Mouse (Mus musculus) spleen, embryonic (tissue): ENCODE measurements around the gene Acvr1b.

ENCODE experiments used
- CTCF ChIA-PET: fragments of 350-600 bp; sonication (Branson Sonifier 250); formaldehyde crosslinking; loops from one replicate; lab custom pipeline; 2022; lab: Charles Lee

Acvr1b gene

DNA sequence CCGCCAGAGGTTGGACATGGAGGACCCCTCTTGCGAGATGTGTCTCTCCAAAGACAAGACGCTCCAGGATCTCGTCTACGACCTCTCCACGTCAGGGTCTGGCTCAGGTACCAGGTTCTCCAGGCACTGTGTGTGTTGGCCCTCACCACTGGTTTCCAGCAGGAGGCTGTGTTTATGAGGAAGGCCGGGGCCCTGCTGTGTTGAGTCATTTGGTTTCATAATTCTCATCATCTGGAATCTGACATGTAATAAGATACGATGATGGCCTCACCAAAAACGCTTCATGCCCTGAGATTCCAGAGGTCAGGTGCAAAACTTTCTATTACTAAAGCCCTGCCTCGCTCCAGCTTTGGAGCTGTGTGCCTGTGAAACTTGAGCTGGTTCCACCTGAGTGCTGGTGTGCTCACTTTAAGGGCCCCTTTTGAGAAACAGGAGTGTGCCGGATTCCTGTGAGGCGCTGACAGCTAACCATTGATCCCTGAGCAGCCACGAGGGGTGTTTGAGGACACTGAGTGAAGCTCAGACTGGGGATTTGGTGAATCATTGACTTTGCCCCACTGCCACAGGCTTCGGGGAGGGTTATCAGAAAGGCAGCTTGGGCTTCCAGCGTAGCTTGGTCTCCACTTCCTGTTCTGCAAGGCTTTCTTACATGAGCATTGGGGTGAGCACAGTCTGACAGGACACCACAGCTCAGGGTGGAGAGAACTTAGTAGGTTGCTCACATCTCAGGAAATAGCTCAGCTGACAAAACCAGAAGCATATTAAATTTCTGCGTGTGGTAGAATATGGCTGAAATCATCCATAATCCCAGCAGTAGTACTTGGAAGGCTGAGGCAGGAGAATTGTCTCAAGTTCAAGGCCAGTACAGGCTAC is 21.3 kb downstream of the Acvr1b start:
- CTCF ChIA-PET, result interaction anchor here (0.6 kb wide), 1 partner anchor 72 kb away, joined by 5 read pairs; no protein-coding TSS in a partner anchor

DNA sequence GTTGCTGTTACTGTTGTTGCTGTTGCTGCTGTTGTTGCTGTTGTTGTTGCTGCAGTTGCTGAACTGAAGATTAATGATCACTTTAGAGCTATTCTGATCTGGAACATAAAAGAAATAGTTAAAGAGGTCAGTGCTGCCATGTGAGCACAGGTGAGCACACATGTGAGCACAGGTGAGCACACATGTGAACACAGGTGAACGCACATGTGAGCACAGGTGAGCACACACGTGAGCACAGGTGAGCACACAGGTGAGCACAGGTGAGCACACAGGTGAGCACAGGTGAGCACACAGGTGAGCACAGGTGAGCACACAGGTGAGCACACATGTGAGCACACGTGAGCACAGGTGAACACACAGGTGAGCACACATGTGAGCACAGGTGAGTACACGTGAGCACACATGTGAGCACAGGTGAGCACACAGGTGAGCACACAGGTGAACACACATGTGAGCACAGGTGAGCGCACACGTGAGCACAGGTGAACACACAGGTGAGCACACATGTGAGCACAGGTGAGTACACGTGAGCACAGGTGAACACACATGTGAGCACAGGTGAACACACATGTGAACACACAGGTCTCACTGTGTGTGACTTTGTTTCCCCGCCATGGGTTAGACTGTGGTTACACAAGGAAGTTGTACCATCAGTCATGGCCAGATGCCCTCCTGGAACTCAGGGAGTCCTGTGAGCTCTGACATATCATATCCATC is 22.4 kb downstream of the Acvr1b start:
- CTCF ChIA-PET, result no interaction called here

DNA sequence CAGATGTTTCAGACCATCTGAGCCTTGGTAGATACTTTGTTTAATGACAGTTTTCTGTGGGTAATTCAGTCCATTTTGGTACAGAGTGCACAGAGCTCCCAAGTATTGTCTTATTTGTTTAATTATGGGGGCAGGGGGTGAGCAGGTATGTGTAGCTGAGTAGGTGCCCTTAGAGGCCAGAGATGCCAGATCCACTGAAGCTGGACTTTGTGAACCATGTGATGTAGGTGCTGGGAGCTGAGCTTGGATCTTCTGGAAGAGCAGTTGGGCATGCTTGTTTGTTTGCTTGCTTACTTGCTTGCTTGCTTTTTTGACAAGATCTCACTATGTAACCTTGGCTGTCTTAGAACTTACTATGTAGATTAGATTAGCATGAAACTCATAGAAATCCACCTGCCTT is 23.1 kb downstream of the Acvr1b start:
- CTCF ChIA-PET, result no interaction called here

DNA sequence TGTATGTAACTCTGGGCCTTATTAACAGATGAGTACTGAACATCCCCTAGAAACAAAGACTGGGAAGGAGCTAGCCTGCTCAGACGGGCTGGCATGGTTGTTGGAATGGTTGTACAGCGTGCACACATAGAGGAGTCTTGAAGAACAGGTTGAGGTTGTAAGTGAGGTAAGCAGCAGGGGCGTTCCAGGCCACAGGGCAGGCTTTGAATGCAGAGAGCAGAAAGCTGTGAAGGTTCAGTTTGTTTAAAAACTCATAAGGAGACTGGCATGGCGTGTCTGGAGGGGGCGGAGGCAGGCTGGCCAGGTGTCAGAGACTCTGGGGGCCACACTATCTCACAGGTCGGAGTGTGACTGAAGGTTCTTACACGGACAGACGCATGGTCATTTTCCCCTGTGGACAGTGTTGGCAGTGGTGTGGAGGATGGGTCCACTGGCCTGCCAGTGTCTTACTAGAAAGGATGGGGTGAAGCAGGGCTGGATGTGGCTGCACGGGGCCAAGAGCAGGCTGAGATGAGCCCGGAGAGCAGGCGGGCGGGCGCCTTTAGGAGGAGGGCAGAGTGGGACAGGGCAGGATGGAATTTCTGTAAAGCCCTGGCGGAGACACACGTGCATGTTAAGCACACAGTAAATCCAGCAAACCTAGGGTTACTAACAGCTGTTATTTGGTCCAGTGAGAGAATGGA is 23.8 kb downstream of the Acvr1b start:
- CTCF ChIA-PET, result interaction anchor here (0.5 kb wide), 1 partner anchor 84 kb away, joined by 3 read pairs; no protein-coding TSS in a partner anchor

DNA sequence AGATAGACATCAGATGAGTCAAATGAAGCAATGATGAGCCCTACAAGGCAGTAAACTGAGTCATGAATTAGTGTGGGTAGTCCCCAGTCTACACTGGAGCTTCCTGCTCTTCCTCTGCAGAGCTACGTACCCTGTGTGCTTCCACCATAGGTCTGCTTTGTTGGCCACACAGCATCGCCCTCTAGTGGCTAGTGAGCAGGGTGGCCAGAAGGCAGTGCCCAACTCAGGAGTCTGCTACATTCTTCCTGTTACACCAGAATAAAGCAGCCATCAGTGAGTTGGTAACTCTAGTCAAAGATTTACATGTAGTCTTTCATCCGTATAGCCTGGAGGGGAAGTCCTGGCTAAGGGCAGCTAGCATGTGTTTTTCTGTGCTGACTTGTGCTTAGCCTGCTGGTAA is 24.4 kb downstream of the Acvr1b start:
- CTCF ChIA-PET, result interaction anchor here (0.5 kb wide), 1 partner anchor 84 kb away, joined by 3 read pairs; no protein-coding TSS in a partner anchor

DNA sequence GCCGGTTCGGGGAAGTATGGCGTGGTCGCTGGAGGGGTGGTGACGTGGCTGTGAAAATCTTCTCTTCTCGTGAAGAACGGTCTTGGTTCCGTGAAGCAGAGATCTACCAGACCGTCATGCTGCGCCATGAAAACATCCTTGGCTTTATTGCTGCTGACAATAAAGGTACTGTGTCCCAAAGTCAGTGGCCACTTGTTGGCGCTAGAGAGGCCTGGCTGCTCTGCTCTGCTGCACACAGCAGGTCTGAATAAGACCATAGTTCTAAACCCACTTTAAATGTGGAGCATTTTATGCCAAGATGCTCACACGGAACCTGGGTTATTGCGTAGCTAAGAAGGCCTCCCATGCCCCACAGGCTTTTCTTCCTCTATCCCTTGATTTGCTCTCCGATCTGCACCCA is 25.0 kb downstream of the Acvr1b start:
- CTCF ChIA-PET, result no interaction called here

DNA sequence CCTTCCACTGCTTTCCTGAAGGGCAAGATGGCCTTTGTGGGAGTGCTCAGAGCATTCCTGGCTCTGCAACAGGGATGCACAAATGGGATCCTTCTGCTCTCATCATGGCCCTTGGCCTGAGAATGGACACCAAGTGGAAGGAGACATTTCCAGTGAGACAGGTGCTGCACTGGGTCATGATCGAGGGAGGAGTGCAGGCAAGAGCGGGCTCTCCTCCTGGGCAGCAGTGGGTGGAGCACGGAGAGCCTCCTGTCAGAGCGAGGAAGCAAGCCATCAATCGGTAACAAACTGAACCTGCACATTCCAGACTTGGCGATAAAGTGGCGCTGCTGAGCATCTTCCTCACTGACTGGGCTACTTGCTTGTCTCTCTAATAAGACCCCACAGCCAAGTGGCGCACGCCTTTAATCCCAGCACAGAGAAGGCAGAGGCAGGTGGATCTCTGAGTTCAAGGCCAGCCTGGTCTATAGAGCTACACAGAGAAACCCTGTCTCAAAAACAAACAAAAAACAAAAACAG is 27.0 kb downstream of the Acvr1b start:
- CTCF ChIA-PET, result no interaction called here

DNA sequence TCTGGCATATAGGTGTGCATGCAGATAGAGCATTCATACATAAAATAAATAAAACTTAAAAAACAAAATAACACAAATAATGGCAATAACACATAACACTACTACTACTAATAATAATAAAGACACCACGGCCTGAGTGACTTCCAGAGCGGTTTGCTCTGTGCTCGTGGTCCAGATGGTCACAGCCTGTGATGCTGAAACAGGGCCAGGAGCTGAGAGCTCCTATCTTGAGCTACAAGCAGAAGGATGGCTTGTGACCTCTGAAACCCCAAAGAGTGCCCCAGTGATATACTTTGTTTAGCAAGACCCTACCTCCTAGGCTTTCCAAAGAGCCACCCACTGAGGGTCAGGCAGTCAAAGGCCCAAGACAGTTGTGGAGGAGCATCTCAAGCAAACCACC is 27.5 kb downstream of the Acvr1b start:
- CTCF ChIA-PET, result no interaction called here

DNA sequence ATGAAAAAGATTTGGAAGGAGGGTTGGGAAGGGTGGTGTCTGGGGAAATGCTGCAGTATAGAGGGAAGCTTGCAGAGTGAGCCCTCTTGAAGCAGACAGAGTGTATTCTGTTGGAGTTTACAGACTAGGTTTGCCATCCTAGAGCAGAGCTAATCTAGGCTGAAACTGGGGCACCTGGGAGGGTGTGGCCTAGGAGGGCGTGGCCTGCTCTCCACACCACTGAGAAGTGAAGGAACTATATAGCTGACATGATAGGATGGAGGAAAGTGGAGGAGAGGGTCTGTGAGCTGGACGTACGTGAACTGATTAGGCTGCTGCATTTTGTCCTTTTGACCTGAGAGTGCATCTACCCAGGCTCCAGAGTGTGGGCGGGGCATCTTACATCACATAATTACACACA is 29.8 kb downstream of the Acvr1b start:
- CTCF ChIA-PET, result no interaction called here

DNA sequence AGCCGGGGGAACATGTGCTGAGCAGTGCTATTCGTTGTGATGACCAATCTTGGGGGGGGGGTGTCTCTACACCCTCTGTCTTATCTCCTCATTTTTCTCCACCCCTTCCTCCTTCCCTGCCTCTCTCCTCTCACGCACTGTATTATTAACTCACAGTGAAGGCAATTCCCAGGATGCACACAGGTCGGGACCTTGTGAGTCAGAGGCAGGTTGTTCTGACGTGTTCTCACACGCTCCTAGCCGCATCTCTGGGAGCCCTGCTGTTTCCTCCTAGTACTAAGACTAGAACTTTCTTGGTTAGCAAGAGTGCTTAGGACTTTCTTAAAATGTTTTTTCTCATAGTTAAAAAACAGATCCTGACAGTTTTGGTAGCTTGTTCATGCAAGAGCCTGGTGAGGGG is 30.9 kb downstream of the Acvr1b start:
- CTCF ChIA-PET, result no interaction called here

DNA sequence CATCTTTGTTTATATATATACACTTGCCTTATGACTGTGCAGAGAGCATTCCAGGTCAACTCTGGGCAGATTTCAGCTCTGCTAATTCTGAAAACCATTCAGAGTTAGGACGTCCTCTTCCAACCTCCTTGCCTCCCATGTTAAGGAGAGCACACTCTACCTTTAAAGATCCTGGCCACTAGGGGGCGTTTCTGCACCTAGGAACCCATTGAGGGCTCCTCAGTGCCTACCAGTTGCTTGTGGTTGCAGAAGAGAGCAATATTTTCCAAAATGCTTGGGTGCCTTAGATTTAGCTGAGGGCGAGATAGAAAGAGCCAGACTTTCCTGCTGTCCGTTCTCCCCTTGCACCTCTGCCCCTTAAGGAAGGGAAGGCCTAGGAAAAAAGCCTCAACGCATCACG is 36.4 kb downstream of the Acvr1b start:
- CTCF ChIA-PET, result interaction anchor here (1.0 kb wide), 2 partner anchors 14 to 31 kb away, joined by 3 read pairs; no protein-coding TSS in a partner anchor

DNA sequence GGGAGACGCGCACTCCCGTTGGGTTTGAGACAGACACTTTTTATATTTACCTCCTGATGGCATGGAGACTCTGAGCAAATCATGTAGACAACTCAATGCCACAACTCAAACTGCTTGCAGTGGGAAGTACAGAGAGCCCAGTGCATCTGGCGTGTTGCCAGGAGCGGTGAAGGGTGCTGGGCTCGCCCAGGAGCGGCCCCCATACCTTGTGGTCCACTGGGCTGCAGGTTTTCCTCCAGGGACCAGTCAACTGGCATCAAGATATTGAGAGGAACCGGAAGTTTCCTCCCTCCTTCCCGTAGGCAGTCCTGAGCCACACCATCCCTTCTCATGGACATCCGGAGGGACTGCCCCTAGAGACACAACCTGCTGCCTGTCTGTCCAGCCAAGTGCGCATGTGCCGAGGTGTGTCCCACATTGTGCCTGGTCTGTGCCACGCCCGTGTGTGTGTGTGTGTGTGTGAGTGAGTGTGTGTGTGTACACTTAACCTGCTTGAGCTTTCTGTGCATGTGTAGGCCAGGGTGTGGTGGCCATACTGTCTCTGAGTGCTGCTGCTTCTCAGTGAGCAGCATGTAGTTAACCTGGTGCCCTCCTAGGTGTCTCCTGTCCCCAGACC is 37.2 kb downstream of the Acvr1b start:
- CTCF ChIA-PET, result interaction anchor here (0.8 to 1.0 kb wide), 2 partner anchors 39 to 116 kb away, joined by 3 to 4 read pairs; no protein-coding TSS in a partner anchor

DNA sequence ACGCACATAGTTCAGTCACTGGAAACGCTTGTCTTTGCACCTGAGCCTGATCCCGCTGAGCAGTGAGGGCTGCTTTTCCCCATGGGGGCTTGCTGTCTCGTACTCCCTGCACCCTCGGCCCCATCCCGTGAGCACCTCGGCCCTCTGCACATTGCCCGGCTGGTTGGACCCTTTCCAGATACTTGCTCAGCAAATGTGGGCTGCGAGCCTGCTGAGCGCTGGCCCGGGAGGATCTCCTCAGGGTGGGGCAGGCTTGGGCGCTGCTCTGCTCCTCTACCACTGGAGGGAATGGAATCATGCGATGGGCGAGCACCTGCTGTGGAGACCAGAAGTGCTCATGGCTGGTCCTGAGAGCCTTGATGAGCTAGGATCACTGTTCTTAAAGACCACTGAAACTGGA is 38.6 kb downstream of the Acvr1b start:
- CTCF ChIA-PET, result no interaction called here

DNA sequence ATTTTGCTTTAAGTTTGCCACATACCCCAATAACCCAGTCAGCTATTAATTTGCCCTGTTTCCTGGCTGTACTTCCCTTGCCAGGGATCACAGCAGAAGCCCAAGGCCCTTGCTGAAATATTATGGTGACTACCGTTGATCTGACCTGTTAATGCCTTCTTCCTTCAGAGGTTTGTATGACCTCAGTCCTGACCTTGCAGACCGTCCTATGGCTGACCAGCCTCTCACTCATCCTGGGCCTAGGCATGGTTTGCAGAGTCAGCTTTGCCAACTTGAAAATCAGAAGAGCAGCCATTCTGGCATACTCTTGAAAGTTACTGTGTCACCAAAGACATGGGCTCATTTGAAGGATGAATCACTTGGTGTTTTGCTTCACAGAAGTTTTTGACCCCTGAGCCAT is 41.3 kb downstream of the Acvr1b start:
- CTCF ChIA-PET, result no interaction called here

DNA sequence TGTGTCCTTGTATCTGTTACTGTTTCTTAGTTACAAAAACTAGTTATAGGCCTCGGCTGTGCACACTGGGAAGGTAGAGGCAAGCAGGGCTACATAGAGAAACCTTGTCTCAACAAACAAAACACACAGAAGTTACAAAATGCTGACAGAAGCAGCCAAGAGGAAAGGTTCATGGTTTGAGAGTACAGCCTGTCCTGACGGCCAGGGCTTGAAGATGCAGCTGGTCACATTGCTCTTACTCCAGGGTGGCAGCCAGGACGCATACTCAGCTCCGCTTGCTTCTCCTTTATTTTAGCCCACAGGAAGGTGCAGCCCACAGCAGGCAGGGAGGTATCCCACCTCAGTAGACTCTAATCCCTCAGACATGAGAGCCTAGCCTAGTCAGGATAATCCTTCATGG is 42.2 kb downstream of the Acvr1b start:
- CTCF ChIA-PET, result no interaction called here

DNA sequence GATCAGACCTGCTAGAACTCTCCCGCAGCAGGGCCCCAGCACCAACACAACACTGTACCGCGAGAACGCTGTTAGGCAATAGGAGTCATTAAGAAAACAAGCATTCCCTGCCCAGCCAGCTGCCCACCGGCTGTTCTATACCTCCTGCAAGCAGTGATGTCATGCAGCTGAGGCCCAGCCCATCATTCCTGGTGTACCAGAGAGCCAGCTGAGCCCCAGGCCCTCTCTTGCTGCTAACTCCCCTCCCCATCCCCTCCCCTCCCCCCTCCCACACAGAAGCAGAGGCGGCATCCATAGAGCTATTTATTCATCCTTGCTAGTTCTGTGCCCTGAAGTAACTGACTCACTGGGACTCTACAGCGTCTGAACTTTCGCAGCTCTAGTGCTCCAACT is 47.0 kb downstream of the Acvr1b start:
- CTCF ChIA-PET, result interaction anchor here (1.7 kb wide), 1 partner anchor 14 kb away, joined by 6 read pairs; no protein-coding TSS in a partner anchor

DNA sequence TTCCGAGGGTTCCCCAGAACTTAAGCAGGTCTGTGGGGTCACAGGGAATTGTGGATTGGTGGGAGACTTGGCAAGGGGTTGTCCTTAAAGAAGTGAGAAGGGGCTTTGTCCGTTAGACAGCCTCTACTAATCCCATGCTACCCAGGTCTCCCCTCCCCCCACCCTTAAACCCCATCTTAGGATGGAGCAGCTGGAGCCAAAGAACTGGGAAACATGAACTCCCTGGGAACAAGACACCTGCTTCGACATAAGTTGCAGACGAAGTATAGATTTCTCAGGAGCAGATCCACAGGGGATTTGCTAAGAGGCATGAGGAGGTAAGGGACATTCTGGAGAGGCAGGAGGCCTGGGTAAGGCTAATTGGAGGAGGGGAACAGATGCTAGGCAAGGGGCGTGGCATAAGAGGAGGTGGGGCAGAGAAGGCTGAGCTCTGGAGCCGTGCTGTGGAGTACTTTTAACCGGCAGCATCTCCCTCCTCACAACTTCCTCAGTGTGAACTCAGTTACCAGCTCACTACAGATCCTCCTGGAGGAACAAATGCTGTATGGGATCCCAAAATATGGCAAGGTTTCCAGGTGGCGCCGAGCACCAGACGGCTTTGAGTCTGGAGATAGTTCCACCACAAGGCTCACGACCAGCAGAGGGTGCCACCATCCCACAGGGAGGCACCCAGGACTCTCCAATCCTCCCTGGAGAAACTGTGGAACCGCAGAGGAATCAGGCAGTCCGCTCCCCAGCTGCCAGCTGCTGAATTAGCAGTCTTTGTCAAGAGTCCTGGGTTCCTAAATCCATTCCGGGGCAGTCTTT is 47.6 kb downstream of the Acvr1b start:
- CTCF ChIA-PET, result interaction anchor here (1.7 kb wide), 1 partner anchor 14 kb away, joined by 6 read pairs; no protein-coding TSS in a partner anchor

DNA sequence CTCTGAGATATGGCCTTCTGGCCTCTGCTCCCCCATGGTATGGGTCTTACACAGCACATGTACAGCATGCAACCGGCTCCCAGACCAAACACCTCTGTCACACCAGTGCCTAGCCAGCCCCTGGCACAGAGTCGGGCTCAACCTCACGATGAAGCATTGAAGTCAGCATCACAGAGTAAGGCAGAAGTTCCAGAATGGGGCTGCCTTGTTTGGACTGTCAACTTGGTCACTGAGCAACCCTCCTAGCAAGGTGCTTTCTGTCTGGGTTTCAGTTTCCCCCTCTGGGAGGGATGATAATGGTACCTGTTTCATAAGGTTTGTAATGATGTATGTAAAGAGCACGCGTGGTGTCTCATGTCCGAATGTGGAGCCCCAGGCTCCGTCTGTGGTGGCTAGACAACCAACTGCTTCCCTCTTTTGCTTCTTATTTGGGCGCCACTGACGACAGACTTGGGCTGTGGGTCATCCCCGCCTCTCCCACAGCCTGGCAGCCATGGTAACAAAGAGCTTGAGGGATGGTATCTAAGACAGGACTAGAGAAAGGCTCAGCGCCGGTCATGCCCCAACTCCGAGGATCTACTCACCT is 49.1 kb downstream of the Acvr1b start:
- CTCF ChIA-PET, result interaction anchor here (0.7 to 0.9 kb wide), 2 partner anchors 14 to 61 kb away, joined by 3 to 4 read pairs; partner anchors contain the start of gene Atg101

DNA sequence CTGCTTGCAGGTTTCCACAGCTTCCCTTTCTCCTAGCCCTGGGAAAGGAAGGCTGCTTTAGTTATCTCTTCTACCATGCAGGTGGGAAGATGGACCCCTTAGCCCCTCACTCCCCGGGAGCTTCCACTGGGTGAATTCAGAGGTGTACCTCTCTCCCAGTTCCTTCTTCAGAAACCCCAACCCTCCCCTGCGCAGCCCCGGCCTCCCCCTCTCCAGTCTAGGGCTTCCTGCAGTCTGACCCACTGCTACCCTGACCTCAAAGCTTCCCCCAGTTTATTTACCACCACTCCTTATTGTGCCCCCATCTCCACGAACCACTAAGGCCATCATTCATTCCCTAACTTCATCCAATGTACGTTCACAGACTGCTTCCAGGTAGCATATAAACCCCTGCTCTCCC is 49.7 kb downstream of the Acvr1b start:
- CTCF ChIA-PET, result interaction anchor here (0.7 to 1.5 kb wide), 3 partner anchors 11 to 60 kb away, joined by 3 to 8 read pairs (median 4); partner anchors contain the start of gene Atg101
